Mouse (Mus musculus) Muller cell, postnatal 12 days (primary cell): ENCODE results near the gene Cfap70.

Experiments used
- DNase-seq: peaks from one replicate; pipeline ENCODE4 v3.0.0-alpha.2; 2015; ENCODE audit errors: inconsistent ontology term

Cfap70 gene

GRCm38 (mm10) chr14:20423046-20423445 is 29.0 kb downstream of the Cfap70 start:
- DNase-seq, result no peak

GRCm38 (mm10) chr14:20422257-20422656 is 29.8 kb downstream of the Cfap70 start:
- DNase-seq, result no peak

DNA sequence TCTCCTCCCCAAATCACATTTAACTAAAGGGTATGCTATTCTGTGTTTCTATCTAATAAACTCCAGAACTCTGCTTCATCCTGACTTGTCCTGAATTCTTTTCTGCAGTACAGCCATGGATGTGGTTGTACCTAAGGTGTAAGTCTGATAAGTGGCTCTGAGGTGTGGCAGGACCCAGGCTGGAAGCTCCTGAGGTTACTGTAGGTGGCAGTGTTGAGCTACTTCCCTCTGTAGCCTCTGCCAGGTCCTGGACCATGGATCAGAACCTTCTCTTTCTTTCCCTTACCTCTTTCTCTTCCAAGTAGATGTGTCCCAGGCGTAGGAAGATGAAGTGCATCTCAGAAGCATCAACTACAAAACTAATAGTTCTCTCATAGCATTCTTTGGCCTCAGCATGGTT is 52.0 kb downstream of the Cfap70 start:
- DNase-seq, result no peak

- no peak for DNase-seq
Measured at GRCm38 (mm10) chr14:20398864-20399263, 53.2 kb downstream of the Cfap70 start.

GRCm38 (mm10) chr14:20397220-20397619 is 54.8 kb downstream of the Cfap70 start:
- DNase-seq, result no peak

DNA sequence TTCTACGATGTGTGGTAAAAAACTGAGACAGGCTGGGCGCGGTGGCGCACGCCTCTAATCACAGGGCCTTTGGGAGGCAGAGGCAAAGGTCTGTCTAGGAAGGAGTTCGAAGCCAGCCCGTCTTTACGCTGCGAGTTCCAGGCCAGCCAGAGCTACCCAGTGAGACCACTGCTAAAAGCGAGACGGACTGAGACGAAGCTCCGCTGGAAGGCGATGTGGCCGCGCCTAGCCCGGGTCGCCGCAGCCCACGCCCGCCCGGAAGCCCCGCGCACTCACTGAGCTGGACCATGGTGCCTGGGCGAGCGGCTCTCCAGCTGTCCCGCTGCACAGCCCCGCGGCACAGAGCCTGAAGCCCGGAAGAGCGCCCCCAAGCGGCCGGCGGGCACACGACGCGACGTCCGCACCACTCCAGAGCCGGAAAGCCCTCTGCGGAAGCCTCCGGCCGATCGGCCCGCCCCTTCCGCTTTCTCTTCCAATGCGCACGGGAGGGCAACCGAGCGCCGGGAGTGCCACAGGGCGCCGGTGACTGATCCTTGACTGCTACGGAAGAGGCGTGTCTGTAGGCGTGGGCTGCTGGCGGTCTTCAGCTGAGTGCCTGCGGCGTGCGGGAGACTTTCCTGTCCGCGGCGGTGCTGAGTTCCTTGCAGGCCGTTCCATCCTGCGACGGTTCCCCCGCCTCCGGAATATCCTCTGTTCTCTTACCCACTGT is 58.7 kb downstream of the Cfap70 start, which contains the start of gene Mrps16:
Mrps16 (minus strand) TSS at position 430 of the 709 bp plus-strand sequence.
- DNase-seq, result peak; percentile 99

GRCm38 (mm10) chr14:20392326-20392725 is 59.7 kb downstream of the Cfap70 start:
- no peak for DNase-seq

DNA sequence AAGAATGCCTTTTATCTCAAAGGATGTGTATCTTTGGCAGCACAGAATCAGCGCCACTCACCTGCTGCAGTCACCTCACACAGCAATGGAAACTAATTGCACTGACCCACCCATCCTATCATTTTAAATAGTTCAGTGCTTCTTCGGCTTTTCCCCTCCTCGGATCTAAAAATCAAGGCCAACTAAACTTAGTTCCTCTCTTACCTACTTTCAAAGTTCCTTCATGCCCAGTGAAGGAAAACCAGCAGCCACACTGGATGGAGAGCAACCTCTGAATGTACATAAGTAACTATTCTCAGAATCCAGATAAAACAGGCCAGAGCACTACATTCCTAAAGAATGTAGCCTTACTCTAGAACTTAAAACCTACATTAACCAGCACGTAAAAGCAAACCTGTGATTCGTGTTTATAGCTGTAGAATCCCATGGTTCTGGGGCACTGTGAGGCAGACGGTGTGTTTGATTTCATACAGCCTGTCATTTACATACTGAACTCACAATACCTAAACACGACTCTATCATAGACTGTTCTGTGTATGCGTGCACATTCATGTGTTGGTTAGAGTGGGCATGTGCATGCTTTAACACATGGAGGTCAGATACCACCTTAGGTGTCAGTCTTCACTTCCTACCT is 62.5 kb downstream of the Cfap70 start:
- no peak for DNase-seq

GRCm38 (mm10) chr14:20388441-20389129 is 63.4 kb downstream of the Cfap70 start, which contains the start of gene Dnajc9:
Gene Dnajc9 (minus strand): TSS chr14:20388910.
- peak; percentile 95 for DNase-seq

DNA sequence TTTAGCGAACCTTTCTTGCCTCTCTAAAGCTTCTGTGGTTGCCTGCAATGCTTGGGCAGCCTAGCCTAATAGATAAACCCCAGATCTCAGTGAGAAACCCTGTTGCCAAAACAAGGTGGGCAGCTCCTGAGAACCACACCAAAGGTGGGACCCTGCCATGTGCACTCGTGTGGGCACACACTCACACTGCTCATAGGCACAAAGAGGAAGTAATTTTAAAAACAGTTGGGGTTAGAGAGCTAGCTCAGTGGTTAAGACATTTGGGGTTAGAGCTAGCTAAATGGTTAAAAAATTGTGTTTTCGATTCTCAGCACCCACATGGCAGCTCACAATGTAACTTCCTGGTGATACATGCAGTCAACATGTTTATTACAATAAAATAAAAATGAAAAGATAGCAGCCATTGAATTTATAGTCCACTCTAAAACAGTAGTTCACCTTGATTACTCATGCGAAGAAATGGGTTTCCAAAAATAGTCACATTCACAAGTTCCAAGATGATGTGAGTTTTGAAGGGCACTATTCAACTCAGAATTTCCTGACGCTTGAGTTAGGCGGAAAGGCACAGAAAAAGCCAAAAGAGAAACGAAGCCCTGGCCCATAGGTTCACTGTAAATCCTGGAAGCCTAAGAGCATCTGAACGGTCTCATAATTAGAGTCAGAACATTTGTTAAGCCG is 72.1 kb downstream of the Cfap70 start:
- DNase-seq, result no peak

GRCm38 (mm10) chr14:20379087-20379640 is 72.9 kb downstream of the Cfap70 start:
- no peak for DNase-seq

DNA sequence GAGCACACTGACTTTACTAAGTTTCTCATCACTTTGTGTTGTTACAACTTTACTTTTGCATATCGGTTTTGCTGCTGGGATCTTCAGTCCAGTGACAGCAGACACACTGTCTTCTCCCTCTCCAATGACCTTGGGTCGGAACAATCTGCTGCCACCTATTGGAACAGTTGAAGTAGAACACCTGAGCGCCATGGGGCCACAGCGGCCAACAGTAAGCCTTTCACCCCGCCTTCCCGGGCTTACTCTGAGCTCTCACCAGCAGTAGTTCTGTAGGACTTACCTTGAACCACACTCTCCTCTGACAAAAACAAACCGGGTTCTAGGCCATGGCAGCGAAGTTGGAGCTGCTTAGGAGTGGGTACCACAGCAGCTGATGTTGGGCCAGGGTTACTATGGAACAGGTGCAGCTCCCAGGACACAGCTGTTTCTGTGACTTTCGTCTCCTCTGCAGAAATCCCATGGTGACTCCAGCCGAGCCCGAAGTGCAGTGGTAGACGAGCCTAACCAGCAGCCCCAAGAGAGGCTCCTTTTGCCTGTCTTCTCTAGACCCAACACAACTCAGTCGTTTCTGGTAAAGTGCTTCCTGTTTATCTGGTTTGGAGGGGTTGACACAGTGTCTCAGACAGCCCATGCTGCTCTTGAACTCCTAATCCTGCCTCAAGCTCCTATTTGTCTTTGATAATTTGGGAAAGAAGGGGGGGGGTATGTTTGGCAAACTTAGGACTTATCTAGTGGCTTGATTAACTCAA is 73.5 kb downstream of the Cfap70 start:
- peak; percentile 30 for DNase-seq

DNA sequence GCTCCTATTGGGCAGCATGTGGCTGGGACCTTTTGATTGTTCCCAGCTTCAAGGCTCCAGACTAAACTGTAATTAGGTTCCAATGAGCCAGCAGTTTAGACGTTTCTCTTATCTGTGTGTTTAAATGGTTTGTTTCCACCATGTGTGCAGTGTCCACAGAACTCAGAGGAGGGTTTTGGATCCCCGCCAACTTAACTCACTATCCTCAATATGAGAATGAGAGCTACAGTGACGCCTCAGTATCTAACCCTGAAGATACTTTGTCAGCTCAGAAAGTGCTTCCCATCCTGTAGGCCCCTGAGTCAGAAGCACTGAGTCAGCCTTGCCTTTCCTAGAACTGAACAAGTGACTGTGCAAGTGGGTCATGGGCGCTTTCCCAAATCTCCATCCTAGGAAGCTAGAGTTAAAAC is 74.9 kb downstream of the Cfap70 start:
- DNase-seq, result peak; percentile 29

DNA sequence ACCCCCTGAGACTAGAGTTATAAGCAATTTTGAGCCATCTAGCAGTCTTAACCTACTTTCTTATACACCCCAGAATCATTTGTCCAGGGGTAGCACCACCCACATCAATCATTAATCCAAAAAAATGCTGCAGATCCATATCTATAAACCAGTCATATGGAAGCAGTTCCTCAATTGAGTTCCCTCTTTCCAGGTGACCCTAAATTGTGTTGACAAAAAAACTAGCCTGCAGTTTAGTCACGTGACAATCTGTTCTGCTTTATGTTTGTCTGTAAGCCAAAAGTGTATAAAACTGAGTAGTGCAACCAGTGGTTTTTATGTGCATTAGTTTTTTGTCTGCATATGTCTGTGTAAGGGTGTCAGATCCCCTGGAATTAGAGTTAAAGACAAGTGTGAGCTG is 80.2 kb downstream of the Cfap70 start:
- DNase-seq, result no peak

- DNase-seq, result no peak
Measured at GRCm38 (mm10) chr14:20370798-20371197, 81.2 kb downstream of the Cfap70 start.

DNA sequence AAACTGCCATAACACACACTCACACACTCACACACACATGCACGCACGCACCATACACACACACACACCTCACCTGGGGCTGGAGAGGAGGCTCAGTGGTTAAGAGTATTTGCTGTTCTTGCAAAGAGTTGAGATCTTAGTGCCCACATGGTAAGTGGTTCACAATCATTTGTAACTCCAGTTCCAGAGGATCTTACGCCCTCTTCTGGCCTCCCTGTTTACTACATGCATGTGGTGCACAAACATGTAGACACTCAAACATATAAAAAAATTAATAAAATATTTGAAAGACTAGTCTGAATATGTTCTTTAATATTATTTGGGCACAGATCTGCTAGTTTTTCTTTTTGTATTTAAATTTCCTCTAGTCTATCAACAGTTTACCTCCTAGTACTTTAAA is 83.8 kb downstream of the Cfap70 start:
- no peak for DNase-seq

GRCm38 (mm10) chr14:20363230-20363629 is 88.8 kb downstream of the Cfap70 start:
- DNase-seq, result no peak

- peak; percentile 99 for DNase-seq
Measured at GRCm38 (mm10) chr14:20347991-20348541, 104.0 kb downstream of the Cfap70 start, which contains the start of the genes Ecd and Fam149b. Gene Ecd (minus strand): TSS chr14:20348121. Gene Fam149b (plus strand): TSS chr14:20348162.

DNA sequence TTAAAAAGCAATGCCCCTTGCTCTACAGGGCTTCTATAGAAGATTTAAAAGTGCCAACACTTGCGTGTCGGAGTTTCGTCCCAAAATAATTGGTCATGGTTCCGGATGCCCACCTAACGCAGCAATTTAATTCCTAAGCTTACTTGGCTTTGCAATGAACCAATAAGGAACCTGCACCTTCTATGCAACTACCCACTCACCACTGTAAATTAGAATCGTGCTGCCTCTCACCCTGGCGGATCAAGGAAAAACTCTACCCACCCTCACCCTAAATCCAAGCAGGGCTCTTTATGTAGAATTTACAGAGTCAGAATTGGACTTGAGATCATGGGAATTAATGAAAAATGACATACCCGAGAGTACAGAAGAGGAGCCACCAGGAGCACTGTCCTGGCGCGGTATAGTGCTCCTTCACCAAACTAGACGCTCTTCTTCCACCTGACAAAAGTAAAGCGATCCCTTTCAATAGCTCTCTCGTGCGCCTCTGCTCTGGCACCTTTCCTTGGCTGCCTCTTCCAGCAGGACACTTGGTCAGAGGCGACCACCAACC is 104.5 kb downstream of the Cfap70 start:
- no peak for DNase-seq

DNA sequence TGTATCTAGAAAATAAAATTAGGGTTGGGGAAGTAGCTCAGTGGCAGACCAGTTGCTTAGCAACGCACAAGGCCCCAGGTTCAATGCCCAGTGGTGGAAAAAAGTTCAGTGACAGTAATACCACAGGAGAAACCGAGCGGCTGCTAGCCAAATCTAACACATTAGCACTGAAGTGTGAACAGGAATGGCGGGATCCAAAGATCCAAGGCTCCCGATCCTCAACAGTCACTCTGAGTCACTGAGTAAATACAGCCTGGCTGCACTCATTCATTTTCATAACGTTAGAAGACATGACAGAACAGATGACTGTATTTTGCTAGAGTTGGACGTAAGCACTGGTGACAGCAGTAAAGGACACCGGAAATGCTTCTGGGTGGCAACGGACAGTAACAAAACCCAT is 106.1 kb downstream of the Cfap70 start:
- peak; percentile 63 for DNase-seq
